Mouse (Mus musculus) C2C12 (cell line): ENCODE measurements around the gene Gm28372.
"Not testable (repeated sequence)": the region's sequence is repeated elsewhere in the genome, so short reads cannot be mapped to it uniquely, and the experiment has no call there.

Experiments used
- CEBPB ChIP-seq: IDR thresholded peaks from one replicate; pipeline ENCODE4 v1.6.1; 2011; ENCODE audit warnings: low read depth, mild to moderate bottlenecking, control low read depth, moderate library complexity
- CTCF ChIP-seq: IDR thresholded peaks from one replicate; pipeline ENCODE4 v1.5.1; 2011; ENCODE audit not compliant: control insufficient read depth, insufficient read depth, insufficient read length
- FOSL1 ChIP-seq: IDR thresholded peaks from one replicate; pipeline ENCODE4 v1.8.0; 2011; ENCODE audit warnings: mild to moderate bottlenecking, low read length; ENCODE audit not compliant: poor library complexity, insufficient read depth, severe bottlenecking
- MAX ChIP-seq: IDR thresholded peaks from one replicate; pipeline ENCODE4 v1.6.1; 2011; ENCODE audit warnings: mild to moderate bottlenecking, control low read depth
- MYOD1 ChIP-seq: IDR thresholded peaks from one replicate; pipeline ENCODE4 v1.6.1; 2011; ENCODE audit warnings: low read depth; ENCODE audit not compliant: control insufficient read depth, insufficient read length
- MYOG ChIP-seq: IDR thresholded peaks from one replicate; pipeline ENCODE4 v1.6.1; 2011; ENCODE audit not compliant: control insufficient read depth, insufficient read length; ENCODE audit errors: extremely low read depth
- USF1 ChIP-seq: IDR thresholded peaks from one replicate; pipeline ENCODE4 v1.6.1; 2011; ENCODE audit warnings: low read depth, mild to moderate bottlenecking, control low read depth, moderate library complexity

GRCm38 (mm10) chr2:130373026-130373425 lies 32.0 kb upstream of the Gm28372 start:
- not testable (repeated sequence) for TF ChIP-seq CTCF, USF1, MAX, MYOG, CEBPB, FOSL1, MYOD1
